Mouse (Mus musculus) heart, postnatal 10 days (tissue): ENCODE measurements around the gene Rbfox1. TPM values are rescaled to one million over a fixed set of nuclear protein-coding genes. Genes with fewer than 3 reads are reported as not detected.

Source experiments
- DNase-seq, 2 experiments: peaks; one replicate each; pipeline ENCODE4 v3.0.0; 2021
- intact Hi-C: fragments of 180-260 bp; cut with DNase I; formaldehyde crosslinking; loops from one replicate; pipeline ENCODE4 v1.15.1; 2025
- total RNA-seq, 2 experiments: library from RNA; stranded (reverse); gene quantifications; 2 replicates each; pipeline ENCODE4 v1.2.3; 2021

The Rbfox1 gene
- 10 to 100 TPM; 35.7 to 36.6 TPM for total RNA-seq

DNA sequence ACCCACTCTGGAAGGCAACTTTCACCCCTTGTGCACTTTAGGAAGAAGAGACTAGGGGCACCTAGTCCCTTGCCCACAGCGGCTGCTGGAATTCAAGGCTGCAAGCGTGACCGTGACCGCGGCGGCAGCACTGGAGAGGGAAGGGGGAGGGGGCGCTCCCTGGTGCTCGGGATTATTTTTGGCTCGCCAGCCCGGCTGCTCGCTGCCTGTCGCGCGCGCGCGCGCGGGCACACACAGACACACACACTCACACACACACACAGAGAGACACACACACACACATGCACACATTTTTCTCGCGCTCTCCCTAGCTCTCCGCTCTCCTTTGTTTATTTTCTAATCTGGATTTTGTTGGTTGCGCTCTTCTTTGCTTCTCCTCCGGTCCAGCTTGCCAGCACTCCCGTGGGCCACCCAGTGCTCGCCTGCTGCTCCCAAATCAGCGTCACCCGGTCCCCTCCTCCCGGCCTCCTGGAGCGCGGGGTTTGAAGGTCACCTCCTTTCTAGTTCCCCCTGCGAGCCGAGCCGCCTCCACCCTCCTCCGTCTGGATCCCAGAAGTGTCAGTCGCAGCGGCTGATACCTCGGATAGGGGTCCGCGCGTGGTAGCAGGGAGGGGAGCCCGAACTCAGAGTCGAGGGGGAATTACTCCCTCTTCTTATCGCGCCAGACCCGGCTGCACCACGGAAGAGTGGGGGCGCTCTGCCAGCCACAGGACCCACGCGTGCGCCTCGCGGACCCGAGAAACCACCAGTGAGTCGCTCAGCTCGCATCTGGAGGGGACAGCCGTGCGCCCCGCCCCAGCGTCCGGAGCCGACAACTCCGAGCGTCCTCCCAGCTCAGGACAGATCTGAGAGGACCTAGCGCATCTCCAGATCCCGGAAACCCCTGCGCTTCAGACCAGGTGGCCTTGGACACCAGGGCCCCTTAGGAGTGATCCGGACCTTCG, at the start of gene Rbfox1:
Rbfox1 (plus strand) TSS at position 610 of the 944 bp plus-strand sequence.
- DNase-seq = peak; percentile 14 to 20
- intact Hi-C loops = loop anchor here (5.0 kb wide), 2 partner anchors 47 to 547 kb away; no protein-coding TSS in a partner anchor

DNA sequence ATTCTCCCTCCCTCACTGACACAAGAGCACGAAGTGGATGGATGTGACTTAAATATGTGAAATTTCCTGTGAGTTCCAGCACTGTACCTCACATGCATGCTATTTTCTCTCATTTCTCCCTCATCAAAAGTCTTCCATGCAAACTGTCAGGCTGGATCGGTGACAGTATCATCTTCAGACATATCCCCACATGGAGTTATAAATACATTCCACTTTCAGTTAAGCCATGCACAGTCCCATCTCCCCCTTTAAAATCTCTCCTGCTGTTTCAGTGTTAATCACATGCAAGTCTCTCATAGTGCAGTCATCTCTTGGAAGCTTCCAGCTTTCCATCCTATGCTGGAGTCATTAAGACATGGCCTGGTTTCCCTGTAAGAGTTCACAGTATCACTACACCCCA, 48.4 kb upstream of the Rbfox1 start:
- intact Hi-C loops = no loop called here
- DNase-seq = no peak

DNA sequence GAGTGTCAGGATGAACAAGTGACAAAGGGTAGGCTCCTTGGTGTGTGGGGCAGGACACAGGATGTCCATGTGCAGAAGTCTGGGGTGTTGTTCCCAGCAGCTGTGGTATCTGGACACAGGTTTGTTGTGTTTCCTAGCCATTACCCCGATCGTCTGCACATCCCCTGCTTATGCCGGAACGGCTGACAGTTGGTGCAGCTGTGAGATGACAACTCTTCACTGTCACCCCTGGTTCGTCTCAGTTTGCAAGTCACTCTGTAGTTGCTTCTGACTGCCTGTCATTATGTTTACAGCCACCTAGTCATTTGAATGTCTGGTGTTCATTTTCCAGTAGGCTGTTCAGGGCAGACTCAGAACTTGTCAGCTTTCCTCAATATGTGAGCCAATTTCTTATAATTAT, 44.0 kb upstream of the Rbfox1 start:
- no peak for DNase-seq
- intact Hi-C loops = no loop called here

DNA sequence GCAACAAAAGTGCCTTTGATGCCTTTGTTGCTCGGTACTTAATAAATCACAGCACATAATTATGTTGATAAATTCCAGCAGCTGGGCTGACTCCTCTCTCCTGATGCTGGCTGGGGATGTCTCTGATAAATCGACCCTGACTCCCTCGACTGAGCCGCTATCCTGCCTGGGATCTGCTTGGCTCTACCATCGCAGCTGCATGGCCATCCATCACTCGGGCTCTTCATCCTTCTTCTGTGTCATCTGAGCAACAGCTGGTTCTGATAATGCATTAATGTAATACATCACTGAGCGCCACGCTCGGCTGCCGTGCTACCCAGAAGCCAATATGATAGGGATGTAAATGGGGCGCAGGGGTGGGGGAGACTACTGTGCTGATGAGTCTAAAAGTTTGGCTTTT, 39.5 kb upstream of the Rbfox1 start:
- intact Hi-C loops = no loop called here
- DNase-seq = no peak

DNA sequence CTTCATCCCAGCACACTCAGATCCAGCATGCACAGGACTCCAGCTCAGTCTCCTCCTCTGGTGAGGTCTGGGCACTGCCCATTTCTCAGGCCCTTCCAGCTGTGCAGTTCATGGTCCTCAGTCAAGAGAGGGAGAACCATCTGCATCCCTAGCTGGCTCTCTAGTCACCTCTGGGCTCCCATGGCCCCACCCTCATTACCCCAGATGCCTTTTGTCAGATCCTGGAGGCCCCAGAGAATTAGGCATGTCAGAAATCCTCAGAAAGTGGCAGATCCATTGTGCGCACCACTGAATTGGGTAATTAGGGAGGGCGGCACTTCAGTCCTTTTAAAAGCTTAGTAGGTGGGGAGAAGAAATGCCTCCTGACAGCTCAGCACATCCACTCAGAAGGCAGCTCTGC, 32.1 kb upstream of the Rbfox1 start:
- DNase-seq = no peak
- intact Hi-C loops = no loop called here

DNA sequence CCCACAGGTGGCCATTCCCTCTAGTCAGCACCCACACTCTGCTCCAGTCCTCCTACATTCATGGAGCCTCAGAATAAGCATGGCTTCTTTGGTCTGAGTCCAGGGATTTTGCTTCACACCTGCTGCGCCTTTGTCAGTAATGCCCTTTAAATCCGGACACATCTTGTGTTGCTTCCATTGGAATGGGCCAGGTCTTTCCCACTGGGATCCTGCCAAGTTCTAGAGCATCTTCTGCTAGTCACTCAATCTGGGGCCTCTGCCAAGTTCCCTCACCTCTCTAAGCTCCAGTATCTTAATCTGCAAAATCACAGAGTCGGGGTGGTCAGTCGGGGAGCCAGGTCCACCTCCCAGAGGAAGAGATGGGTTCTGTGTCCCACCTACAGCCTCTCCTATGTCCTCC, 20.8 kb upstream of the Rbfox1 start:
- intact Hi-C loops = no loop called here
- DNase-seq = no peak

DNA sequence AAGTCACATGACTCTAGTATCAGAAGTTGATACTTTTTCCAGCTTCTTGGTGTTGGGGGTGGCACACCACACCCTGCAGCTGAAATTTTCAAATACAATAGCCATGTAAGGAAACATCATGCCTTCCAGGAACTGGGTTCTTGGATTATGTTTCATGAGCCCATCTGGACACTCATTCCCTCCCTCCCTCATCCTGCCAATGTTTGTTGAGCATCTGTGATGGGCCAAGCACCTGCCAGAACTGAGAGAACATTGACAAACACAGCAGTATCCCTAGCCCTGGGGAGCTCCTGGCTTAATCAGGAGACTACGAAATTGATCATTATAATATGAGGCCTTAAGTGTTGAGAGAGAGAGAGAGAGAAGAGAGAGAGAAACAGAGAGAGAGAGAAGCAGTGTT, 18.2 kb upstream of the Rbfox1 start:
- no peak for DNase-seq

DNA sequence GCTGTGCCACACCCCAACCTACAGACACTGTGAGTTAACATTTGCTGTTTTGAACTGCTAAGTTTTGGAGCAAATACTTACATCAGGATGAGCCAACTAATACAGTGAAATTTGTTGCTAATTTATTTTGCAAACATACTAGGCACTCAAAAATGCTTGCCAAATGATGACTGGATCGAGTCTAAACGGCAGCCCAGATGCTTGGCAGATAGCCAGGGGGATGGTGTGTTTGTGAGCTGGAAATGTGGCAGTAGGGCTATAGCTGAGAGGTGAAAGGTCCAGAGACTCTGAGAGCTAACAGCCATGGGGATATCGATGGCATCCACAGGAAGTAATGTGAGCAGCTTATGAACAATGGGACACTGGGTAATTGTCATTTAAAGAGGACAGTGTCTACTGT, 14.8 kb upstream of the Rbfox1 start:
- intact Hi-C loops = no loop called here
- peak in 1 of 2 experiments; percentile 8 for DNase-seq

More for the DNA sequence above, 18.2 kb upstream of the Rbfox1 start:
- intact Hi-C loops = no loop called here

DNA sequence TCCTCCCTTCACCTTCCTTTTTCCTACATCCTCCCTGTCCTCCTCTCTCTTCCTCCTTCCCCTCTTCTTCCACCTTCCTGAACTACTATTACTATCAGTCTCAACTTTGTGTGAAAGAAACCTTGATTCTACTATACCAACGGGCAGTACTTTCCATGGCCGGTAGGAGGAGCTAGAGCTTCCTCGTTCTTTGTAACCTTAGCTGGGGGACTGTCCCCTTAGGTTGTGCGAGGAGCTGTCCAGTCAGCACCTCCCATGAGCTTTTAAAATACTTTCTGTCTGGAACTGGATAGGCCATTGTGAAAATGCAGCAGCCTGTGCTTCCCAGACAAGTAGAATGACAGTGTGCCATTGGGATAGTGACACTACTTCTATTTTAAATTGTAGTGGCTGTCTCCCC, 3.3 kb upstream of the Rbfox1 start:
- intact Hi-C loops = loop anchor here (2.0 to 5.0 kb wide), 4 partner anchors 50 to 599 kb away; no protein-coding TSS in a partner anchor
- DNase-seq = peak; percentile 83 to 87

DNA sequence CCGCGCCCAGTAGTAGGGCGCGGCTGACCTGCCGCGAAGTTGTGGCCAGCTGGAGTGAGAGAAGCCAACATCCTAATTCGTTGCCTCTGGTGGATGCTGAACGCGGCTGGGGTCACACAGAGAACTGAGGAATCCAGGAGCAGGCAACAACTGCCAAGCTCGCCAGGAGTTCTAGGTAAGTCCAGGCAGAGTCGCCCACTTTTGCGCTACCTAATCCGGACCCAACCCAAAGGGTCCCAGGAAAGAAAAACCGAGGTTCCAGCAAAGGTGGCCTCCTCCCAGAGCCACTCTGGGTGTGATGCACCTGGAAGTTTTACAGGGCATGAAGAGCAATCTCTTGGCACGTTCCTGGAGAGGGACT, 515 bp downstream of the Rbfox1 start:
- DNase-seq = no peak
- intact Hi-C loops = no loop called here

DNA sequence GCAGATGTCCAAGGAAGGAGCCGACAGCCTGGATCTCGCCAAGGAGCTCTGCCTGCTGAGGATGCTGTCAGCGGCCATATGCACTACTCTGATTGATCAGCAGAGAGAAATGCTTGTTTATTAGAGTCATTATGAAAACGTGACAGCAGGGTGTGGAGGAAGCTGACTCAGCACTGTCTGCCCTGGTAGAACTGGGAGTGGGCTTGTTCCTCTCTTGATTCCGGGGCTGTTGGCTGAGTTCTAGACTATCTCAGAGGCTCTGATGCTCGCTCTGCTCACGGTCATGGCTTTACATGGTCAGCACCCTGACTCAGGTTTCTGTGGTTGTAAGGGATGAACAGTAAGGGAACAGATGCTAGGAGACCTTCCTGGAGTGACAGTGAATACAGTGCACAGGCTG, 10.4 kb downstream of the Rbfox1 start:
- no peak for DNase-seq
- intact Hi-C loops = loop anchor here (5.0 kb wide), 1 partner anchor 582 kb away; no protein-coding TSS in a partner anchor

DNA sequence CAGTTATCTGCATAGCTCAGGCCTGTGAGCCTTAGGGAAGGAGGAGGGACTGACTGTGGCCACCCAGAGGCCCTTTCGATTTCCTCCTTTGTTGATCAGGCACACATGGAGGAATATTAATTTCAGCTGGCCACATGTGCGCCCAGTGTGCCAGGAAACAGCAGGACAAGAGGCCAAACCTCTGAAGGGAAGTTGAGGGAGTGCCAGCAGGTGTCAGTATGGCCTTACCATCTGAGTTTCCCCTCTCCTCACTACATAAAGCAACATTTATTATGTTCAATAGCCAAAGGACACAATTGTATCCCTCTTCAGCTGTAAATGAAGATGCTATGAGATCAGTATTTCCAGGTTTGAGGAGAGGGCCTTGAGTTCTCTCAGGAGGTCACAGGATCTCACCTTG, 13.2 kb downstream of the Rbfox1 start:
- intact Hi-C loops = loop anchor here (2.0 to 5.0 kb wide), 2 partner anchors 120 to 579 kb away; no protein-coding TSS in a partner anchor
- DNase-seq = peak in 1 of 2 experiments; percentile 16

DNA sequence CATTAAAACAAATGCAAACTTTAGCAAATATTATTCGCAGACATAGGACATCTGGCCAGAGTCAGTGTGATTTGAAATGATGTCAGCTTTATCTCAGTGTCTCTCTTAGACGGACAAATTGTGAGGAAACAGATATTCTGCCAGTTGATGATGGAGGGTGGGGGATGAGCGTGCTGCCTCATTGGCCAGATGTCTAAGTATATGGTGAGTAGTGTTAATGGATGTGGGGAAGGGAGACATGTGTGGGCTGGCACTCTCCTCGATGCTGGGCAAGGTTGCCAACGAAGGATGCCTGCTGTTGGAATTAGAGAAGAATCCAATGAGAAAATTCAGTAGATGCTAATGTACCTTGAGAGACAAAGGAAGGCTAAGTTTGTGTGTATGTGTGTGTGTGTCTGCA, 25.6 kb downstream of the Rbfox1 start:
- intact Hi-C loops = no loop called here
- no peak for DNase-seq

DNA sequence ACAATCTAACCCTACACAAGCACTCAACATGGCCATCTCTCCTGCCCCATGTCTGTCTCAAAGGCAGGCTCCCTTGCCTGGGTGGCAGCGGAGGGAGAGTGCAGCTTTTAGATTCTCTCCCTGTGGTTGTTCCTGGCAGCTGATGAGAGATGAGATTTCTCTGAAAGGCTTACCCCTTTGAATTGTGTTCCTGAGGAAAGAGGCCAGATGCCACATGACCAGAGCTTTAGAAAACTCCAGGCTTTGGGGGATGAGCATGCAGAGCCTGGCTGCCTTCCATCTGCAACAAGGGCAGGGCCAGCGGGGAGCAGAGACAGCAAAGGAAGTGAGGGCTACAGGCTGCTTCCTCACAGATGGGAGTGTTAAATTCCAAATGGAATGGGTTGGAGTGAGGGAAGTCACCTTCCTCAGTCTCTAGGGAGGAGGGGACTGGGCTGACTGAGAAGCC, 26.7 kb downstream of the Rbfox1 start:
- intact Hi-C loops = no loop called here
- peak; percentile 29 to 36 for DNase-seq

DNA sequence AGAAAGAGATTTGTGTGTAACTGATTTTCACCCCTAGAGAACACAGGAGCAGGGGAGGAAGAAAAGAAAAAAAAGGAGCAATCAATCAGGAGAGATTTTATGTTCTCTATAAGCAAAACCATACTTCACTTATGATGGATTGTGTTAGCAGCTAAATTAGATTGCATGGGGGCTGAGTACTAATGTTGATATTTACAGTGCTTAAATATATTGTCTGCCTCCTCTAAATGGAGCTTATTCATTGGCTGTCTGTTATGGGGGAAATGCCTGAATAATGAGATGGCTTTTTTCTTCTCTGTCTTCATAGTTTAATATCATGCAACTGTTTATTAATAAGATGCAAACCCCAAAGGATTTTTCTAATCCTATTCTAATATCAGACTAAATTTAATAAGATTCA, 32.8 kb downstream of the Rbfox1 start:
- no peak for DNase-seq
- intact Hi-C loops = no loop called here

DNA sequence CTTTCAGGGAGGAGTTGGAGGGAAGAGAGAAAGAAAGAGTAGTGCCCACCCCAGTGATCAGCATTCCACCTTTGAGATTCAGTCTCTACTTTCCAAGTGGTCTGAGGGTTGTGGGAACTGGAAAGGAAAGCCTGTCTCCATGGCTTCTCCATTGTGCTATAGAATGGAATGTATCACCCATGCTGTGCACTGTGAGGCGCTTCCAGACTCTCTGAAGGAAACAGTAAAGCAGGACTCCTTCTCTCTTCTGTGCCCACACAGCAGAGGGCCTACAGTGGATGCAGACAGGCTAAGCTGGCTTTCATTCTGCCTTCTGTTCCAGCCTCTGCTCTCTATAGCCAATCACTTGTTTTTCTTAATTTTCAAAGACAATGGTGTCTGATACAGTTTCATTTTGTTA, 41.8 kb downstream of the Rbfox1 start:
- intact Hi-C loops = no loop called here
- no peak for DNase-seq

DNA sequence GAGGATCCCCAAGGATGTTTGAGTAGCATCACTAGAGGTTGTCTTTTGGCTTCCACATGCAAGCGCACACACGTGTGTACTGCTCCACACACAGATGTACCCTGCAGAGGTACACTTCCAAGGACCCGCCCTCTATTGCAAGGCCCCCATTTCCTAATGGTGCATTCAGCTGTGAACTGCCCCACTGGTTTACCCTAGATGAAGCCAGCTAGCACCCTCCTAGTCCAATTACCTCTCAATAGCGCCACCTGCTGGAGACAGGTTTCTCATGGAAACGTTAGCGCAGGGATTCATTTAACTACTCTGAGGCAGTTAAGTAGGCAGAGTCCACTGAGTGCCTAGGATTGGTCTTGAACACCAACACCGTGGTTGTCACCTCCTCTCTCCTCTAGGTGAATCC, 46.5 kb downstream of the Rbfox1 start:
- peak; percentile 71 to 85 for DNase-seq
- intact Hi-C loops = loop anchor here (2.0 to 5.0 kb wide), 2 partner anchors 49 to 461 kb away; no protein-coding TSS in a partner anchor

DNA sequence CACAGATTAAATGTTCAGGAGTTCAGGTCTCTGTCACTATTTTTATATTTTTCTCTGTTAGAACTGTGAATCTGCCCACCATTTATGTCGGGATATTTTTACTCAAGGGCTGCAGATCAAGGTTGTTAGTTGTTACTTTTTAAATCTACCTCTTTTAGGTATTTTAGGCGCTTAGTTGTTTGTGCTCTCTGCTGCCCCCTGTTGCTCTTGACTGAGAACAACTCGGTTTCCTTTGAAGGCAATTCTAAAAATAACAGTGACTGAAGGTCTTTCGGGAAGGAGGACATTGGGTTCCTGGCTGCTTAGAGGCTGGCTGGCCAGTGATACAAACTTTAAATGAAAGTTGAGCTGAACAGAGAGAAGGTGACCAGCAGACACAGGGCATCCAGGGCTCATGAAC, 54.9 kb downstream of the Rbfox1 start:
- peak; percentile 23 to 48 for DNase-seq
- intact Hi-C loops = no loop called here

DNA sequence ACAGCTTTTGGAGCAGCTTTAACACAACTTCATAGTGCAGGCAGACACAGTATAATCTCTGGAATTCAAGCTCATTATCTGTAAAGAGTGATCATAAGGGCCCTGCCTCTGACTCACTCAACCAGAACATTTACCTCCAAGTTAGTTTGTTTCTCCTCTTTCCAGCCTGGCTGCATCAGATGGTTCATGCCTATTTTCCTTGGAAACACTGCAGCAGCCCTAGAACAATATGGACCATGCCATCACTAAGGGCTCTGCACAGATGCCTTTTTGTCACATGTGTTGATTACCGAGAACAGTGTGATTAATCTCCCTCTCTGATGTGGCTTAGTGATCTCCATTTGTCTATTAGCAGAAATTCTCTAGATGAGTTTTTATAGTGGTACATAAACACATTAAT, 60.5 kb downstream of the Rbfox1 start:
- intact Hi-C loops = no loop called here
- no peak for DNase-seq

DNA sequence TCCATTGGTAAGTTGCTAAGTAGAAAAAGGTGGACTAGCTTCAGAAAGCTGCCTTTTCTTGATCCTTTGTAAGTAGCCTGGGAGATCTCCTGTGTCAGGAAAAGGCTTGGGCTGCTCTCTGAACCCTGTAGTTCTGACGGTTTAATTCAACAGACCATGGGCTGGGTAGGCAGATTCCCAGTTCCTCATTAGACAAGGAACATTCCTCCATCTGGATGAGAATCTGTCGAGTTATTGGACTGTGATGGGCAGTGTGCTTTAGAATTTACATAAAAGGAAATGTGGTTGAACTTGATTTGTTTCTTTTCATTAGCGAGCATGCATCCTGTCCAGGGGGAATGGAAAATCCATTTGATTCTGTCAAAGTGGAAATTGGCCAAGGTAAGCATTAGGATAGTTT, 68.0 kb downstream of the Rbfox1 start:
- intact Hi-C loops = no loop called here
- DNase-seq = no peak

DNA sequence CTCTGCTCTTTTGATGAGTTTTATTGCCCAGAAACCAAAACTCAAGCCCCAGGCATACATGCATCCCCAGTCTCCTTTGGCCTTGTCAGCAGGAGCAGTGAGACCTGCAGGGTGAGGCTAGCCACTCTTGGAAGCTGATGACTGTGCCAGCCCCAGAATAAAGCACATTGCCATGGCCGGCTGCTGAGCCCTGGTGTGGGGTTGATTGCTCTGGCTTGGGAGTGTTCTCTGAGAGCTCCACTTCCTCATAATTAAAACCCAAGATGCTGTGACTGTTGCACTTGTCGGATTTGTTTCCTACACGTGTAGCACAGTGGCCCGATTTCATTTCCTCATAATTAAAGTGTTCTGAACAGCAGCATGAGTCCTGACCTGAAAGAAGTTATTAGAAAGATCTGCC, 72.3 kb downstream of the Rbfox1 start:
- no peak for DNase-seq
- intact Hi-C loops = no loop called here

DNA sequence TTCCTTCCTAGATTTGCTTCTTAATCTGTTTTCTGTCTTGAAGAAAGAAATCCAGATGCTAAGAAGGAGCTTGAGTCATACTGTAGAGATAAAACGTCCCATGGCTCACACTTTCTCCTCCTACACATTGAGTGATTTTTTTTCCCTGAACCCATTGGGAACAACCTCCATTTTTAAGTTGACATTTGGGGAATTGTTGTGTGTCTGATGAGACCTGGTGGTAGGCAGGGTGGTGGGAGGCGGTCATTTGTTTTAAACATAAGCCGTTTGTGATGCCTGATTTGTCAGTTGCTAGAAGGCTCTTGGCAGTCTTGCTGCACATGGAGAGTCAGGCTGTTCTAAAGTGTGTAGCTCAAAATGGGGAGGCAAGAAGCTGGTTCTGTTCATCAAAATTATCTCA, 76.6 kb downstream of the Rbfox1 start:
- no peak for DNase-seq
- intact Hi-C loops = no loop called here
